Mouse (Mus musculus): ENCODE results near the gene Mal.

GRCm38 (mm10) chr2:127590204-127590603 is 66.3 kb downstream of the Mal start:
- TF ChIP-seq POLR2A (IDR thresholded peaks at IDR 0.05; ENCODE audit: control insufficient read depth, extremely low read depth, insufficient read depth, low read length, poor library complexity) = no peak
- TF ChIP-seq CTCF (IDR thresholded peaks at IDR 0.05; ENCODE audit: borderline replicate concordance, control insufficient read depth, extremely low read depth, insufficient read depth, low read length, poor library complexity) = no peak

Data from thymus, adult 2 months (tissue).